Mouse (Mus musculus) embryonic fibroblast, embryonic 13.5 days (primary cell): ENCODE results near the gene Jund.

Source experiments
- CTCF ChIP-seq: IDR thresholded peaks from 2 replicates; pipeline ENCODE4 v1.5.1; 2011; ENCODE audit warnings: mild to moderate bottlenecking, control low read depth, low read length, moderate library complexity, borderline replicate concordance; ENCODE audit not compliant: insufficient read depth
- POLR2A ChIP-seq: IDR thresholded peaks from 2 replicates; pipeline ENCODE4 v1.6.1; 2011; ENCODE audit warnings: low read depth, mild to moderate bottlenecking, control low read depth, low read length, moderate library complexity

GRCm38 (mm10) chr8:70725792-70726447, 27.2 kb downstream of the Jund start:
- no peak for TF ChIP-seq POLR2A
- no peak for TF ChIP-seq CTCF
